Mouse (Mus musculus): ENCODE measurements around the gene Taldo1. TPM values are rescaled to one million over a fixed set of nuclear protein-coding genes. Genes with fewer than 3 reads are reported as not detected.

The Taldo1 gene
- polyA plus RNA-seq, 1 experiment from 2014 or later, result 265 TPM

- DNase-seq (no peak), ATAC-seq (no peak)
- Histone ChIP-seq H3K9ac (replicated peaks) (no peak overlapping the region; the same call in 1 of the 2 replicates), H3K27me3 (ENCODE audit: insufficient read depth, low read length) (no peaks in the 10 kb centered on the region), H3K4me3 (ENCODE audit: low read depth, low read length) (no peak overlapping the region), H3K4me1 (ENCODE audit: insufficient read depth) (peaks cover 25% of the 10 kb centered on the region), H3K9me3 (ENCODE audit: low read length) (no peaks in the 10 kb centered on the region), H3K36me3 (replicated peaks; ENCODE audit: insufficient read depth, low read length) (peaks cover 19% of the 10 kb centered on the region), H3K27ac (ENCODE audit: low read depth) (no peak overlapping the region), H3K4me2 (ENCODE audit: low read depth, low read length) (no peak overlapping the region)
- TF ChIP-seq CTCF (IDR thresholded peaks at IDR 0.05; ENCODE audit: low read depth), result no peak
- TF ChIP-seq EP300 (IDR thresholded peaks at IDR 0.05; ENCODE audit: low read depth), result no peak
Observed at GRCm38 (mm10) chr7:141451928-141452327, 59.9 kb downstream of the Taldo1 start.

Other genes with a start within 250 kb of the Taldo1 start
- gene Rnh1, start 219.3 kb upstream of the Taldo1 start, polyA plus RNA-seq (2015; fragmentation: Nextera tagmentation; extraction: Ambion mirVana), result 55.2 and 55.7 TPM in 2 replicates
- 44.0 and 46.2 TPM in 2 replicates for gene Hras, start 198.2 kb upstream of the Taldo1 start, polyA plus RNA-seq (2015; fragmentation: Nextera tagmentation; extraction: Ambion mirVana)
- 2.0 and 2.2 TPM in 2 replicates for gene Lrrc56, start 198.0 kb upstream of the Taldo1 start, polyA plus RNA-seq (2015; fragmentation: Nextera tagmentation; extraction: Ambion mirVana)
- 0.49 TPM in 2 replicates for gene Lmntd2, start 178.1 kb upstream of the Taldo1 start, polyA plus RNA-seq (2015; fragmentation: Nextera tagmentation; extraction: Ambion mirVana)
- 24.9 and 27.3 TPM in 2 replicates for gene Rassf7, start 176.3 kb upstream of the Taldo1 start, polyA plus RNA-seq (2015; fragmentation: Nextera tagmentation; extraction: Ambion mirVana)
- gene Phrf1, start 163.4 kb upstream of the Taldo1 start, polyA plus RNA-seq (2015; fragmentation: Nextera tagmentation; extraction: Ambion mirVana), result 10.8 and 14.3 TPM in 2 replicates
- gene Irf7, start 125.7 kb upstream of the Taldo1 start, polyA plus RNA-seq (2015; fragmentation: Nextera tagmentation; extraction: Ambion mirVana), result 22.9 and 25.4 TPM in 2 replicates
- gene Cdhr5, start 115.4 kb upstream of the Taldo1 start, polyA plus RNA-seq (2015; fragmentation: Nextera tagmentation; extraction: Ambion mirVana), result 1.1 and 1.3 TPM in 2 replicates
- gene Sct, start 113.1 kb upstream of the Taldo1 start, polyA plus RNA-seq (2015; fragmentation: Nextera tagmentation; extraction: Ambion mirVana), result not detected in 2 replicates
- gene Drd4, start 100.2 kb upstream of the Taldo1 start, polyA plus RNA-seq (2015; fragmentation: Nextera tagmentation; extraction: Ambion mirVana), result not detected in 2 replicates
- 10.7 and 11.9 TPM in 2 replicates for gene Deaf1, start 64.5 kb upstream of the Taldo1 start, polyA plus RNA-seq (2015; fragmentation: Nextera tagmentation; extraction: Ambion mirVana)
- 9.2 and 11.9 TPM in 2 replicates for gene Tmem80, start 64.5 kb upstream of the Taldo1 start, polyA plus RNA-seq (2015; fragmentation: Nextera tagmentation; extraction: Ambion mirVana)
- 22.2 and 25.4 TPM in 2 replicates for gene Eps8l2, start 53.3 kb upstream of the Taldo1 start, polyA plus RNA-seq (2015; fragmentation: Nextera tagmentation; extraction: Ambion mirVana)
- gene Gatd1, start 21.9 kb downstream of the Taldo1 start, polyA plus RNA-seq (2015; fragmentation: Nextera tagmentation; extraction: Ambion mirVana), result 17.4 and 18.2 TPM in 2 replicates
- not detected in 2 replicates for gene Cend1, start 37.3 kb downstream of the Taldo1 start, polyA plus RNA-seq (2015; fragmentation: Nextera tagmentation; extraction: Ambion mirVana)
- gene Slc25a22, start 45.7 kb downstream of the Taldo1 start, polyA plus RNA-seq (2015; fragmentation: Nextera tagmentation; extraction: Ambion mirVana), result 38.4 and 41.6 TPM in 2 replicates
- 3.6 and 4.3 TPM in 2 replicates for gene Pidd1, start 51.8 kb downstream of the Taldo1 start, polyA plus RNA-seq (2015; fragmentation: Nextera tagmentation; extraction: Ambion mirVana)
- gene Rplp2, start 55.2 kb downstream of the Taldo1 start, polyA plus RNA-seq (2015; fragmentation: Nextera tagmentation; extraction: Ambion mirVana), result 861 and 865 TPM in 2 replicates
- gene Pnpla2, start 63.0 kb downstream of the Taldo1 start, polyA plus RNA-seq (2015; fragmentation: Nextera tagmentation; extraction: Ambion mirVana), result 47.1 and 51.3 TPM in 2 replicates
- gene Cracr2b, start 68.9 kb downstream of the Taldo1 start, polyA plus RNA-seq (2015; fragmentation: Nextera tagmentation; extraction: Ambion mirVana), result 6.3 and 7.3 TPM in 2 replicates
- 5.1 and 6.6 TPM in 2 replicates for gene Cd151, start 75.2 kb downstream of the Taldo1 start, polyA plus RNA-seq (2015; fragmentation: Nextera tagmentation; extraction: Ambion mirVana)
- gene Polr2l, start 82.9 kb downstream of the Taldo1 start, polyA plus RNA-seq (2015; fragmentation: Nextera tagmentation; extraction: Ambion mirVana), result 41.8 and 45.1 TPM in 2 replicates
- 72.2 and 77.0 TPM in 2 replicates for gene Tspan4, start 83.0 kb downstream of the Taldo1 start, polyA plus RNA-seq (2015; fragmentation: Nextera tagmentation; extraction: Ambion mirVana)
- 12.6 and 14.7 TPM in 2 replicates for gene Chid1, start 147.7 kb downstream of the Taldo1 start, polyA plus RNA-seq (2015; fragmentation: Nextera tagmentation; extraction: Ambion mirVana)
- 27.8 and 33.8 TPM in 2 replicates for gene Ap2a2, start 170.0 kb downstream of the Taldo1 start, polyA plus RNA-seq (2015; fragmentation: Nextera tagmentation; extraction: Ambion mirVana)